Mouse (Mus musculus) neural tube, embryonic 14.5 days (tissue): ENCODE measurements at regions not wholly inside any gene's neighbourhood (a gene's known extent, or its start where the extent isn't known, plus 50 kb on each side); places are given as distances from the start of the nearest gene placed in this dataset.

ENCODE experiments used
- ATAC-seq: fragments of 200-750 bp; cut with Nextera tagmentation; 2 replicates; pipeline ENCODE4 v1.8.0; 2017; ENCODE audit warnings: low read depth, mild to moderate bottlenecking, moderate TSS enrichment, moderate library complexity
- H3K27ac ChIP-seq: fragments of 300-500 bp; sonication (generic); 2 replicates; pipeline ENCODE4 v1.5.1; 2014; ENCODE audit warnings: low read depth, mild to moderate bottlenecking, control low read depth, low read length, moderate library complexity, mixed read lengths
- H3K27me3 ChIP-seq: fragments of 300-500 bp; sonication (generic); 2 replicates; pipeline ENCODE4 v1.6.1; 2014; ENCODE audit warnings: low read length; ENCODE audit not compliant: control insufficient read depth, insufficient read depth
- H3K36me3 ChIP-seq: fragments of 300-500 bp; sonication (generic); 2 replicates; pipeline ENCODE4 v1.6.1; 2014; ENCODE audit warnings: low read length, mixed read lengths; ENCODE audit not compliant: control insufficient read depth, insufficient read depth
- H3K4me1 ChIP-seq: fragments of 300-500 bp; sonication (generic); 2 replicates; pipeline ENCODE4 v1.6.1; 2014; ENCODE audit warnings: low read length; ENCODE audit not compliant: control insufficient read depth, insufficient read depth
- H3K4me2 ChIP-seq: fragments of 300-500 bp; sonication (generic); 2 replicates; pipeline ENCODE4 v1.6.1; 2014; ENCODE audit warnings: mild to moderate bottlenecking, low read depth, low read length, control low read depth
- H3K4me3 ChIP-seq: fragments of 300-500 bp; sonication (generic); 2 replicates; pipeline ENCODE4 v1.5.1; 2014; ENCODE audit warnings: low read depth, low read length, control low read depth, mixed read lengths
- H3K9ac ChIP-seq: fragments of 300-500 bp; sonication (generic); replicated peaks from 2 replicates; pipeline ENCODE4 v1.6.1; 2014; ENCODE audit warnings: low read depth, mild to moderate bottlenecking, control low read depth, low read length, mixed read lengths
- H3K9me3 ChIP-seq: fragments of 300-500 bp; sonication (generic); 2 replicates; pipeline ENCODE4 v1.6.1; 2016; ENCODE audit warnings: low read length; ENCODE audit not compliant: control insufficient read depth
- WGBS: fragments of 180-500 bp; shearing (Covaris S2); extraction: QIAGEN DNeasy Blood & Tissue Kit; methylation state at CpG from one replicate; pipeline ENCODE4 v1.1.7; 2014; 5-methylcytosine and 5-hydroxymethylcytosine counted together

- Histone ChIP-seq H3K27ac (no peak overlapping the region), H3K9me3 (no peaks in the 10 kb centered on the region), H3K9ac (no peak overlapping the region), H3K36me3 (no peaks in the 10 kb centered on the region), H3K27me3 (no peaks in the 10 kb centered on the region), H3K4me1 (no peaks in the 10 kb centered on the region), H3K4me3 (no peak overlapping the region), H3K4me2 (no peak overlapping the region)
- ATAC-seq: no peak
- WGBS: 66% methylated on average over 7 of the region's 7 CpGs
Observed at GRCm38 (mm10) chr1:56226314-56227008, 410.8 kb downstream of the Hsfy2 start.

DNA sequence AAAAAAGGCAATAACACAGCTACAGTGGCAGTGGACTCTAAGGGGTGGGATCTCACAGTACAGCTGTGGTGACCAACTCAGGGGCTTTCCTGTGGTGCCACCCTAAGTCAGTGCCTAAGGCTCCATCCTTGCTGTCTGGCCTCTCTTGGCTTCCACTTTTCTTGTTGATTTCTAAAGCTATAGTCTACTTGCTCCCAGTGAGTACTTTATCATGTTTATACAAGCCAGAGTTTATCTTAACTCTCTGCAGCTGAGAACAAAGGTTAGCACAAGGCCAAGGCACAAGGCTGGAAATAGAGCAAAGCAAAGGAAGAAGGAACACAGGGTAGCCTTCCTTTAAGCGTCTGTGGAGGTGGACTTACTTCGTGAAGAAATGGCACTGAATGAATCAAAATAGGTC, 417.5 kb downstream of the Hsfy2 start:
- Histone ChIP-seq H3K9me3 (no peaks in the 10 kb centered on the region), H3K27ac (no peak overlapping the region), H3K36me3 (no peaks in the 10 kb centered on the region), H3K4me3 (no peak overlapping the region), H3K4me1 (no peaks in the 10 kb centered on the region), H3K9ac (no peak overlapping the region), H3K4me2 (no peak overlapping the region), H3K27me3 (no peaks in the 10 kb centered on the region)
- 87% methylated on average over 2 of the region's 2 CpGs for WGBS
- ATAC-seq: no peak

GRCm38 (mm10) chr1:56210712-56211371, 426.4 kb downstream of the Hsfy2 start:
- H3K4me2 ChIP-seq: no peak overlapping the region
- no peak overlapping the region for H3K4me3 ChIP-seq
- 87% methylated on average over 13 of the region's 13 CpGs for WGBS
- H3K27ac ChIP-seq: no peak overlapping the region
- no peaks in the 10 kb centered on the region for H3K4me1 ChIP-seq
- no peaks in the 10 kb centered on the region for H3K27me3 ChIP-seq
- H3K36me3 ChIP-seq: no peaks in the 10 kb centered on the region
- no peak overlapping the region for H3K9ac ChIP-seq
- no peak for ATAC-seq
- no peaks in the 10 kb centered on the region for H3K9me3 ChIP-seq

- no peak overlapping the region for H3K4me3 ChIP-seq
- H3K4me1 ChIP-seq: no peaks in the 10 kb centered on the region
- H3K9ac ChIP-seq: no peak overlapping the region
- ATAC-seq: no peak
- no peaks in the 10 kb centered on the region for H3K9me3 ChIP-seq
- H3K27me3 ChIP-seq: no peaks in the 10 kb centered on the region
- WGBS: 90% methylated on average over 10 of the region's 10 CpGs
- no peaks in the 10 kb centered on the region for H3K36me3 ChIP-seq
- no peak overlapping the region for H3K4me2 ChIP-seq
- H3K27ac ChIP-seq: no peak overlapping the region
Observed at GRCm38 (mm10) chr1:56206615-56207267, 430.5 kb downstream of the Hsfy2 start.

GRCm38 (mm10) chr1:56195224-56195623, 442.0 kb downstream of the Hsfy2 start:
- Histone ChIP-seq H3K36me3 (no peaks in the 10 kb centered on the region), H3K9ac (no peak overlapping the region), H3K27me3 (no peaks in the 10 kb centered on the region), H3K4me3 (no peak overlapping the region), H3K4me1 (no peaks in the 10 kb centered on the region), H3K27ac (no peak overlapping the region), H3K4me2 (no peak overlapping the region), H3K9me3 (no peaks in the 10 kb centered on the region)
- 100% methylated on average over 2 of the region's 2 CpGs for WGBS
- no peak for ATAC-seq

- H3K4me1 ChIP-seq: no peaks in the 10 kb centered on the region
- no peak overlapping the region for H3K4me2 ChIP-seq
- no peak for ATAC-seq
- no peaks in the 10 kb centered on the region for H3K36me3 ChIP-seq
- no peaks in the 10 kb centered on the region for H3K27me3 ChIP-seq
- no peaks in the 10 kb centered on the region for H3K9me3 ChIP-seq
- H3K9ac ChIP-seq: no peak overlapping the region
- no peak overlapping the region for H3K27ac ChIP-seq
- 51% methylated on average over 8 of the region's 8 CpGs for WGBS
- H3K4me3 ChIP-seq: no peak overlapping the region
Observed at GRCm38 (mm10) chr1:56183503-56184198, 453.6 kb downstream of the Hsfy2 start.

DNA sequence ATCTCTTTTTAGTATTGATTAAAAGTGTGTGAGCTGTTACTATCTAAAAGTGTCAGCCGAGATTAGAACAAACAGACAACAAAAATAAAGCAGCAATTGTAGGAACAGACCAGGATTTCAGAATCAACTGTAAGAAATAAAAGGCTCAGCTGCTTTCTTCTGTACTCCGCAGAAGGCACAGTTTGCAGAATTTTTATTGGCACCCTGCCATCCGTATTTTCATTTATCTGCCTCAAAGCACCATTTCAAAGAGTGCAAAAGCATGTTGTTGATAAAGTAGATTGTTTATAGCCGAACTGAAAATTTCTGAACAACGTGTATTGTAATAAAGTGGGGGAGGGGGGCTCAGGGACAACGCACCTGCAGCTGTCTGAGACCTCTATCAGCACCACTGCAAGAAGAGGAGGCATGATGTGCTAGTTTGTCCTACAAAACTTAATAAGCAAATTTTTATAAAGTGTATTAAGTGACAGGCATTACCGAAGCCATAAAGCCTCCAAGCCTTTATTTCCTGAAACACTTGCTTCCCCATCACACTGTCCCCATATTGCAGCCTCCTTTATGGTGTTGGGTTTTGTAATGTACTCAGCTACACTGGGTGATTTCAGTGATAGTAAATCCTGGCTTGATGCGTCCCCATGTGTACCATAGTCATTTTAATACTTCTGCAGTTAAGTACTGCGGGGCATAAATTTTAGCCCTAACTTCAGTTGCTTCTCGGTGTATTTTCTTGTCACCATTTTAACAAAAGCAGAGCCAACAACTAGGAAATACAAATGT, 457.8 kb downstream of the Hsfy2 start:
- no peaks in the 10 kb centered on the region for H3K4me1 ChIP-seq
- H3K27me3 ChIP-seq: no peaks in the 10 kb centered on the region
- H3K27ac ChIP-seq: no peak overlapping the region
- peak; percentile 74; the same call in 1 of the 2 replicates for ATAC-seq
- H3K4me3 ChIP-seq: no peak overlapping the region
- no peak overlapping the region for H3K9ac ChIP-seq
- no peaks in the 10 kb centered on the region for H3K9me3 ChIP-seq
- H3K36me3 ChIP-seq: no peaks in the 10 kb centered on the region
- H3K4me2 ChIP-seq: no peak overlapping the region
- WGBS: 62% methylated on average over 10 of the region's 10 CpGs

- Histone ChIP-seq H3K9me3 (no peaks in the 10 kb centered on the region), H3K4me2 (no peak overlapping the region), H3K36me3 (no peaks in the 10 kb centered on the region), H3K27me3 (no peaks in the 10 kb centered on the region), H3K27ac (no peak overlapping the region), H3K4me1 (no peaks in the 10 kb centered on the region), H3K4me3 (no peak overlapping the region), H3K9ac (no peak overlapping the region)
- WGBS: 24% methylated on average over 4 of the region's 4 CpGs
- ATAC-seq: no peak
Observed at GRCm38 (mm10) chr1:56171157-56171556, 466.1 kb downstream of the Hsfy2 start.
